Mouse (Mus musculus): ENCODE results near the gene Slain2.

Gene Slain2

GRCm38 (mm10) chr5:72913648-72914557 lies at the start of gene Slain2:
Slain2 (plus strand) TSS chr5:72914304.
- peak; percentile 97 to 98 for DNase-seq

GRCm38 (mm10) chr5:72864654-72865178 lies 49.4 kb upstream of the Slain2 start:
- DNase-seq = no peak

- DNase-seq = no peak
Observed at GRCm38 (mm10) chr5:72866260-72866905, 47.7 kb upstream of the Slain2 start.

GRCm38 (mm10) chr5:72867036-72867672 lies 47.0 kb upstream of the Slain2 start:
- DNase-seq = peak in 1 of 2 experiments; percentile 28

- DNase-seq = peak; percentile 93 to 94
Observed at GRCm38 (mm10) chr5:72868091-72868875, 45.8 kb upstream of the Slain2 start, which contains the start of gene Tec. Tec (minus strand) TSS chr5:72868483.

GRCm38 (mm10) chr5:72869779-72870608 lies 44.1 kb upstream of the Slain2 start:
- DNase-seq = no peak

- DNase-seq = no peak
Observed at GRCm38 (mm10) chr5:72871114-72871513, 43.0 kb upstream of the Slain2 start.

- no peak for DNase-seq
Observed at GRCm38 (mm10) chr5:72879736-72880135, 34.4 kb upstream of the Slain2 start.

GRCm38 (mm10) chr5:72881748-72882411 lies 32.2 kb upstream of the Slain2 start:
- DNase-seq = no peak

- no peak for DNase-seq
Observed at GRCm38 (mm10) chr5:72882412-72882765, 31.7 kb upstream of the Slain2 start.

GRCm38 (mm10) chr5:72883706-72884105 lies 30.4 kb upstream of the Slain2 start:
- DNase-seq = no peak

GRCm38 (mm10) chr5:72886458-72887222 lies 27.5 kb upstream of the Slain2 start:
- DNase-seq = no peak

- DNase-seq = no peak
Observed at GRCm38 (mm10) chr5:72888260-72888659, 25.8 kb upstream of the Slain2 start.

- DNase-seq = peak; percentile 58 to 67
Observed at GRCm38 (mm10) chr5:72891534-72891933, 22.6 kb upstream of the Slain2 start.

- no peak for DNase-seq
Observed at GRCm38 (mm10) chr5:72893987-72894386, 20.1 kb upstream of the Slain2 start.

GRCm38 (mm10) chr5:72895261-72895660 lies 18.8 kb upstream of the Slain2 start:
- no peak for DNase-seq

GRCm38 (mm10) chr5:72896478-72897279 lies 17.4 kb upstream of the Slain2 start:
- DNase-seq = peak in 1 of 2 experiments; percentile 41

GRCm38 (mm10) chr5:72897998-72898397 lies 16.1 kb upstream of the Slain2 start:
- no peak for DNase-seq

GRCm38 (mm10) chr5:72899255-72899654 lies 14.8 kb upstream of the Slain2 start:
- no peak for DNase-seq

Data from lung, adult 18-20 months (tissue).